Mouse (Mus musculus): Measurements from ENCODE around the gene Zdhhc18. TPM values are rescaled to one million over a fixed set of nuclear protein-coding genes. Genes with fewer than 3 reads are reported as not detected.

Gene Zdhhc18
- total and polyA plus RNA-seq, 3 experiments, result 4.4 to 11.6 (median 9.6) TPM

- Histone ChIP-seq H3K4me3 (ENCODE audit: low read depth, low read length) (peak overlapping the region; percentile 67), H3K9me3 (replicated peaks) (no peaks in the 10 kb centered on the region), H3K27me3 (ENCODE audit: insufficient read depth, low read length) (peaks cover 23% of the 10 kb centered on the region), H3K36me3 (replicated peaks) (peaks cover 12% of the 10 kb centered on the region), H3K4me1 (ENCODE audit: insufficient read depth, low read depth, low read length) (peaks cover 19% of the 10 kb centered on the region)
- peak; percentile 57; the same call in 1 of the 2 replicates for ATAC-seq (ENCODE audit: extremely low read depth, insufficient number of reproducible peaks, low FRiP score, poor library complexity, severe bottlenecking)
- TF ChIP-seq GATA1 (IDR thresholded peaks at IDR 0.05; ENCODE audit: borderline replicate concordance, low read length) (no peak), CTCF (IDR thresholded peaks at IDR 0.05; ENCODE audit: low read depth, low read length) (no peak)
- peak; percentile 51 for DNase-seq (ENCODE audit: low spot score)
These were observed 50.3 kb downstream of the Zdhhc18 start for GRCm38 (mm10) chr4:133599571-133600073.

GRCm38 (mm10) chr4:133599116-133599515 lies 50.8 kb downstream of the Zdhhc18 start:
- Histone ChIP-seq H3K9me3 (replicated peaks) (no peaks in the 10 kb centered on the region), H3K27me3 (ENCODE audit: insufficient read depth, low read length) (peaks cover 21% of the 10 kb centered on the region), H3K4me1 (ENCODE audit: insufficient read depth, low read depth, low read length) (peaks cover 19% of the 10 kb centered on the region), H3K4me3 (ENCODE audit: low read depth, low read length) (peak overlapping the region; percentile 67), H3K36me3 (replicated peaks) (peaks cover 9% of the 10 kb centered on the region)
- DNase-seq (ENCODE audit: low spot score) (no peak), ATAC-seq (ENCODE audit: extremely low read depth, insufficient number of reproducible peaks, low FRiP score, poor library complexity, severe bottlenecking) (no peak)
- TF ChIP-seq POLR2AphosphoS5 (IDR thresholded peaks at IDR 0.05; ENCODE audit: insufficient replicate concordance, low read depth, low read length), result no peak
- no peak for TF ChIP-seq TAL1 (conservative IDR thresholded peaks at IDR 0.05; ENCODE audit: low read depth, low read length)
- TF ChIP-seq CTCF (IDR thresholded peaks at IDR 0.05; ENCODE audit: low read depth, low read length), result no peak
- TF ChIP-seq GATA2 (IDR thresholded peaks at IDR 0.05; ENCODE audit: borderline replicate concordance, low read depth, low read length), result no peak
- TF ChIP-seq GATA1 (IDR thresholded peaks at IDR 0.05; ENCODE audit: borderline replicate concordance, low read length), result no peak

DNA sequence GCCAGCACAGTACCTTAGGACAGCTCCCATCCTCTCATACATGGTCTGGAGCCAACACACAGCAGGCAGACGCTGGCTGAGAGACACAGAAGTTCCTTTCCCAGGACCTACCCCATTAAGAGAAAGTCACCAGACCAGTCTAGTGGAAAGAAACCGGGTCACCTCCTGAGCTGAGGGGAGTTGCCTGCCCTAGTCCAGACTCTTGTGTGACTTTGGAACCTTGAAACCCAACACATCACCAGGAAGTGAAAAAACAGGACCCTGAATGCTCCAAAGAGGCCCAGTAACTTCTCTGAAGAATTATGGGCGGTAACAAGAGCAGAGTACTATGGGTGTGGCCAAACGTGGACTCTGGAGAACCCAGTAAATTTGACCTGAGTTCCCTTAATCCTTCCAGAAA lies 51.3 kb downstream of the Zdhhc18 start:
- Histone ChIP-seq H3K4me3 (ENCODE audit: low read depth, low read length) (no peak overlapping the region), H3K27me3 (ENCODE audit: insufficient read depth, low read length) (peaks cover 21% of the 10 kb centered on the region), H3K36me3 (replicated peaks) (peaks cover 9% of the 10 kb centered on the region), H3K4me1 (ENCODE audit: insufficient read depth, low read depth, low read length) (peaks cover 19% of the 10 kb centered on the region), H3K9me3 (replicated peaks) (no peaks in the 10 kb centered on the region)
- ATAC-seq (ENCODE audit: extremely low read depth, insufficient number of reproducible peaks, low FRiP score, poor library complexity, severe bottlenecking) (no peak), DNase-seq (ENCODE audit: low spot score) (no peak)
- TF ChIP-seq TAL1 (conservative IDR thresholded peaks at IDR 0.05; ENCODE audit: low read depth, low read length), result no peak
- no peak for TF ChIP-seq CTCF (IDR thresholded peaks at IDR 0.05; ENCODE audit: low read depth, low read length)
- TF ChIP-seq POLR2AphosphoS5 (IDR thresholded peaks at IDR 0.05; ENCODE audit: insufficient replicate concordance, low read depth, low read length), result no peak
- TF ChIP-seq GATA1 (IDR thresholded peaks at IDR 0.05; ENCODE audit: borderline replicate concordance, low read length), result no peak
- TF ChIP-seq GATA2 (IDR thresholded peaks at IDR 0.05; ENCODE audit: borderline replicate concordance, low read depth, low read length), result no peak

- peaks cover 17% of the 10 kb centered on the region for H3K27me3 ChIP-seq (ENCODE audit: insufficient read depth, low read length)
- TF ChIP-seq GATA2 (IDR thresholded peaks at IDR 0.05; ENCODE audit: borderline replicate concordance, low read depth, low read length) (no peak), POLR2AphosphoS5 (IDR thresholded peaks at IDR 0.05; ENCODE audit: insufficient replicate concordance, low read depth, low read length) (no peak), GATA1 (IDR thresholded peaks at IDR 0.05; ENCODE audit: borderline replicate concordance, low read length) (no peak), TAL1 (conservative IDR thresholded peaks at IDR 0.05; ENCODE audit: low read depth, low read length) (no peak), CTCF (IDR thresholded peaks at IDR 0.05; ENCODE audit: low read depth, low read length) (no peak)
- ATAC-seq (ENCODE audit: extremely low read depth, insufficient number of reproducible peaks, low FRiP score, poor library complexity, severe bottlenecking) (no peak), DNase-seq (ENCODE audit: low spot score) (no peak)
- no peaks in the 10 kb centered on the region for H3K9me3 ChIP-seq (replicated peaks)
- H3K4me1 ChIP-seq (ENCODE audit: insufficient read depth, low read depth, low read length), result peaks cover 22% of the 10 kb centered on the region
- no peak overlapping the region for H3K4me3 ChIP-seq (ENCODE audit: low read depth, low read length)
- peaks cover 31% of the 10 kb centered on the region for H3K36me3 ChIP-seq (replicated peaks)
These were observed 53.9 kb downstream of the Zdhhc18 start for GRCm38 (mm10) chr4:133596084-133596483.

- Histone ChIP-seq H3K4me3 (ENCODE audit: low read depth, low read length) (no peak overlapping the region), H3K9me3 (replicated peaks) (no peaks in the 10 kb centered on the region), H3K4me1 (ENCODE audit: insufficient read depth, low read depth, low read length) (peaks cover 22% of the 10 kb centered on the region), H3K27me3 (ENCODE audit: insufficient read depth, low read length) (peaks cover 17% of the 10 kb centered on the region), H3K36me3 (replicated peaks) (peaks cover 36% of the 10 kb centered on the region)
- TF ChIP-seq CTCF (IDR thresholded peaks at IDR 0.05; ENCODE audit: low read depth, low read length), result no peak
- DNase-seq (ENCODE audit: low spot score) (no peak), ATAC-seq (ENCODE audit: extremely low read depth, insufficient number of reproducible peaks, low FRiP score, poor library complexity, severe bottlenecking) (no peak)
These were observed 54.4 kb downstream of the Zdhhc18 start for GRCm38 (mm10) chr4:133595538-133595937.

DNA sequence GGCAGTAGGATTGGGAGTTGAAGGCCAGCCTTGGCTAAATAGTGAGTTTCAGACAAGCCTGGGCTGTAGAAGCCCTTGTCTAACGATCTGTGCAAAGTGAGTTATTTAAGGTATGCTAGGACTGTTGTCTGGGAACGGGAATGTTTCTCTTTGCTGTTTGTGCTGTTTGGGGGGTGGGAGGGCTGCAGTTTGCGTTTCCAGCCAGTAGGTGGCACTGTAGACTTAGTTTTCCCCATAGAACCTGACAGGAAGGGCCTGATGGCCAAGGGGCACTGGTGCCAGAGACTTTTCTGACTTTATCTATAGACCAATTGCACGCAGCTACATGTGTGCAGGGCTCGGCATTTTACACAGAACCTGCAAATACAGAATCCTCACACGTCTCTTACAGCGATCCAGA lies 57.4 kb downstream of the Zdhhc18 start:
- Histone ChIP-seq H3K36me3 (replicated peaks) (peaks cover 66% of the 10 kb centered on the region), H3K4me1 (ENCODE audit: insufficient read depth, low read depth, low read length) (peaks cover 3% of the 10 kb centered on the region; the same call in 1 of the 2 replicates), H3K27me3 (ENCODE audit: insufficient read depth, low read length) (no peaks in the 10 kb centered on the region), H3K9me3 (replicated peaks) (no peaks in the 10 kb centered on the region), H3K4me3 (ENCODE audit: low read depth, low read length) (no peak overlapping the region)
- ATAC-seq (ENCODE audit: extremely low read depth, insufficient number of reproducible peaks, low FRiP score, poor library complexity, severe bottlenecking) (no peak), DNase-seq (ENCODE audit: low spot score) (peak; percentile 49)
- TF ChIP-seq GATA1 (IDR thresholded peaks at IDR 0.05; ENCODE audit: borderline replicate concordance, low read length), result no peak
- no peak for TF ChIP-seq POLR2AphosphoS5 (IDR thresholded peaks at IDR 0.05; ENCODE audit: insufficient replicate concordance, low read depth, low read length)
- peak; percentile 63 for TF ChIP-seq CTCF (IDR thresholded peaks at IDR 0.05; ENCODE audit: low read depth, low read length)
